Mouse (Mus musculus) fibroblast of lung, adult 2 months (primary cell): ENCODE results near the gene 1700012P22Rik.

Source experiments
- DNase-seq: peaks from one replicate; pipeline ENCODE4 v3.0.0-alpha.2; 2011; ENCODE audit warnings: low read depth

Gene 1700012P22Rik

DNA sequence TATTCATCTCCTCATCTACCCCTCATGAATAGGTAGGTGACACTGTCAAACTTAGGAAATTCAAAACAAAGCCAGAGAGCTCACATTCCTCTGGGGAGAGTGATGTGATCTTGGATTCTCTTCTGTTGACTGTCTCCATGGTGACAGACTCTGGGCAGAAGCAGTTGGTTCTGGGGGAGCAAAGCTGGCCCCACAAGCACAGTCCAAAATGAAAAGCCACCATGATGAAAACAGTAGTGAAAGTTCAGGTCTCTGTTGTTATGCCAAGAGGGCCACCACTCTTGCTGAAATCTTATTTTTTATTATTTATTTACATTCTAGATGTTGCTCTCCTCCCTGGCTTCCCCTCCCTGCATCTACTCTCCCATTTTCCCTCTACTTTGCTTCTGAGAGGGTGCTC is at the start of gene 1700012P22Rik:
TSS of gene 1700012P22Rik (minus strand) at position 101 of the 400 bp plus-strand sequence.
- no peak for DNase-seq

DNA sequence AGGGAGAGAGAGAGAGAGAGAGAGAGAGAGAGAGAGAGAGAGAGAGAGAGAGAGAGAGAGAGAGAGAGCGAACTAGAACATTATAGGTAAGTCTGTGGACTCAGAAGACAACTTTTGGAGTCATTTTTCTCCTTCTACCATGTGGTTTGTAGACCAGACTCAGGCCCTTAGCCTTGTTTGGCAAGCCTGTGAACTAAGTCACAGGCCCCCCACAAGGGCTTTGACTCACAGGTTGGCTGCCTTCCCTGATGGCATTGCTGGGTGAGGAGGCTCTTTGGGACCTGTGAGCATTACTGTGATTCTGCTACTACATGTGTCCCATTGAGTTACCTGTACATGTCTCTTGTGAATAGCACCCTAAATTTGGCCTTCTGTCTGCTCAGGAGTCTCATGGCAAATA is 29.5 kb upstream of the 1700012P22Rik start:
- DNase-seq, result no peak

- no peak for DNase-seq
These were observed 26.6 kb upstream of the 1700012P22Rik start for GRCm38 (mm10) chr4:144465206-144465605.

DNA sequence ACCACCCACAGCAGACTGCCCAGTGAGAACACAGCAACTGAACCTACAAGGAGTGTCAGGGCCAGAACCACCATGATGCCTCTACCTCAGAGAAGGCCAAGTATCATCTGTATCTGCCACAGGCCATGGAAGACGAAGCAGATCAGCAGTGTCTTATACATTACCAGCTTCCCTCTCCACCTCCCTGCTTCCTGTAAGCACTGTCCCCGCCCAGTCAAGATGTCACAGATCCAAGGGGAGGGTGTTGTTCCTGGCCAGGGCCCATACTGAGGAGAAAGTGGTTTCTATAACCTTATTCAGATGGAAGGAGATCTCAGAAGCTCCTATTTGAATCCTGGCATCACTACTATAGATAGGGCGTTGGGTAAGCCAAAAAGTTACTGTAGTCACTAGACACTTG is 25.1 kb upstream of the 1700012P22Rik start, which contains the start of gene Aadacl3:
TSS of gene Aadacl3 (minus strand) at position 101 of the 400 bp plus-strand sequence.
- no peak for DNase-seq

GRCm38 (mm10) chr4:144453217-144453616 is 14.6 kb upstream of the 1700012P22Rik start, which contains the start of gene Gm9944:
Gene Gm9944, minus strand, starts transcription at chr4:144453317.
- DNase-seq, result no peak

DNA sequence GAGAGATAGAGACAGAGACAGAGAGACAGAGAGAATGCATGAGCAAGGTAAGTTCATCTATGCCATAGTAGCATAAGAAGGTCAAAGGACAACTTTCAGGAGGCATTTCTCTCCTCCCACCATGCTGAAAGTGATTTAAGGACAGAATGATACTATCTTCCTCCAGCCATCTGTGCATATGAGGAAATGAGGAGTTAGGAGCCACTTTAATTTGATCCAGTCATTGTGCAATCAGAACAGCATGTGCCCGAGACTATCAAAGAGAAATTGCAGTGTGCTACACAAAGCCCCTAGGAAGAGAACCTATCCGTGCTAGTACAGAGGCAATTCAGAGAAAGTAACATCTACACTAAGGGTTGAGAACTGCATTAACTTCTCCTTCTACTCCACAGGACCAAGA is 10.0 kb upstream of the 1700012P22Rik start:
- no peak for DNase-seq

GRCm38 (mm10) chr4:144441582-144441981 is 3.0 kb upstream of the 1700012P22Rik start:
- no peak for DNase-seq

GRCm38 (mm10) chr4:144441095-144441494 is 2.5 kb upstream of the 1700012P22Rik start:
- no peak for DNase-seq

- DNase-seq, result no peak
These were observed 5.4 kb downstream of the 1700012P22Rik start for GRCm38 (mm10) chr4:144433216-144433615.

GRCm38 (mm10) chr4:144430723-144431122 is 7.8 kb downstream of the 1700012P22Rik start:
- DNase-seq, result no peak

GRCm38 (mm10) chr4:144428868-144429267 is 9.7 kb downstream of the 1700012P22Rik start:
- DNase-seq, result no peak

GRCm38 (mm10) chr4:144424590-144424989 is 14.0 kb downstream of the 1700012P22Rik start:
- DNase-seq, result no peak

DNA sequence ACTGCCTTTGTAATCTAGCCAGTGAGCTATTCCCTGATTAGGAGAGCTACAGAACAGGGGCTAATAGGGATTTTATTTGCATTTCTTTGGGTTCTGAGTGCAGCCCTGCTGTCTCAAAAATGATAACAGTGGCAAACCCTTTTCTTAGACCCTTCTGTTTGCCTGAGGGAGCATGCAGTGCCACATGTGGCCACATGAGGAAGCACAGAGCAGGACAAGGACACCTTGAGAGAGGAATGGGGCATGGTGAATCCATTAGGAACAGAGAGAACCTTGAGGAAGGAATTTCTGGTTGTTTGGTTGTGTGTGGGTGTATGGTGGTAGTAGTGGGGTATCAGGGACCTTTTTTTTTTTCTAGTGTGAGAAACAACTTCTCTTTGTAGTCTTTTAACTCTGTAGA is 17.9 kb downstream of the 1700012P22Rik start:
- no peak for DNase-seq

DNA sequence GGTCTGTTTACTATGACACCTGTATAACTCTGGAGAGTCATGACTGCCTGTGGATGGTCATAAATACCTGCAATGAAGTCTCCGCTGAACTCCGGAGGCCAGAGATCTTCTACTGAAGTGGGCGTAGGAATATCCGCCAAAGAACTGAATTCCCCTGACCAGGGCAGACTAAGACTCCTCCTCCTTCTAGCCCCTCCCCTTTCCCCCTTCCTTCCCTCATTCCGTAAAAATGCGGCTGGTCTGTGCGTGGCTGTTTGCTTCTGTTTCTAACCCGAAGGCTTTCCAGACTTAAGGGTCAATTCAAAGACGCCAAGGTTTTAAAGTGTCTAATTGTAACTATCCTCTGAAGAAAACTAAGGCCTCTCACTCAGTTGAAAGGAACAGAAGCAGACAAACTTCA is 30.3 kb downstream of the 1700012P22Rik start, which contains the start of gene Pramef12:
TSS of gene Pramef12 (minus strand) at position 175 of the 400 bp plus-strand sequence.
- DNase-seq, result no peak

- no peak for DNase-seq
These were observed 32.3 kb downstream of the 1700012P22Rik start for GRCm38 (mm10) chr4:144406261-144406660.

DNA sequence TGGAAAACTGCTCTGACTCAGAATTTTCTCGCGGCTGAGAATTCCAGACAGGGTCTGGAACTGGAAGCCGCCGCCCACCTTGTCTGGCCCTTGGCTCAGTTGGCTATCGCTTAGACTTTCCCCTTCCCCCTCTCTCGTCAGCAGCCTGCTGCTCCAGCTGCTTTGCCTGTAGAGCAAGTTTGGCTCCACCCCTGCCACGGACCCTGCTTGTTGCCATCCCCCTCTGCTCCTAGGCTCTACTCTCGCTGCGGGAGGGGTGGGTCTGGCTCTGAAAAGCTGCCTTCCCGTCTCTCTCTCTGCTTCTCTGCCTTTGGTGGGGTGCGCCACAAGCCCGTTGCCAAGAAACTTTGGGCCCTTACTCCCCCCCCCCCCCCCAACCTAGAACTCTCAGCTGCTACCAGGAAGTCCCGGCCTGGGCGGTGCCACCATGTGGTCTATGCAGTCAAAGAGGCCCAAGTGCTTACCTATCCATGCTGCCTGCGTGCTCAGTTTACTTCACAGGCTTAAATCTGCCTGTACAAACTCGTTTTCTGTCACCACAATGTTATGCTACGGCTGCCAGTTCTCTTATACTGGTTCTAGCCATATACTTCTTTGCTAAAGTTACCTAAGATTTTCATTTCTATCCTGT is 34.0 kb downstream of the 1700012P22Rik start:
- DNase-seq, result no peak

DNA sequence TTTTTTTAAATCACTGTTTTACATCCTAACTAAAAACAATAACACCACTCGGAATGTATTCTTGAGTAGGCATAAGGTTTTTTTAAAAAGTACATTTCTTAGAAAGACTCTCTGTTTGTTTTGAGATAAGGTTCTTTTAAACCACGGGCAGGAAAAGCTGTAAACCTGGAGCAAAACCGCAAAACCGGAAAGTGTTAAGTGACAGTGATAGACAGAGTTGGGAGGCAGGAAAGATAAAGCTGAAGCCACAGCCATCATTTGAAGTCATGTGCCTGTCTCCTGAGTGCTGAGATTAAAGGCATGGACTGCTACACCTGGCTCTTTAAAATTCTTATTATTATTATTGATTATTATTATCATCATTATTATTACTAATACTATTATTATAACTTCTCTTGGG is 35.9 kb downstream of the 1700012P22Rik start:
- no peak for DNase-seq

DNA sequence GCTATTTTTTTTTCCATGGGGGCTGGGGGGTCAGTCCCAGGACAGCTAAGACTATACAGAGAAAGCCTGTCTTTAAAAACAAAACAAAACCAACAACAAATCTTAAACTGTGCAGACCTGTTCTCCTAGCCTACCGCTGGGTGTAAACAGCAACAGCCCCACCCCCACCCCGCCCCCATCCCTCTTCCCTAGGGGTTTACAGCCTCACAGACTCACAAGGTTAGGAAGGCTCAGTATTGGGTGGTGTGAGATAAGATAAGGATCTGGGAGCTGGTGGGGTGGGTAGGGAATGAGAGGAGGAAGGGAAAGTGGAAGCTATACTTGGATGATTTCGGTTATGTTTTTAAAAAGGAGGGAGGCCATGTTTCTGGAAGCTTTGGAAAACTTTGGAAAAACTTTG is 42.3 kb downstream of the 1700012P22Rik start:
- DNase-seq, result no peak

DNA sequence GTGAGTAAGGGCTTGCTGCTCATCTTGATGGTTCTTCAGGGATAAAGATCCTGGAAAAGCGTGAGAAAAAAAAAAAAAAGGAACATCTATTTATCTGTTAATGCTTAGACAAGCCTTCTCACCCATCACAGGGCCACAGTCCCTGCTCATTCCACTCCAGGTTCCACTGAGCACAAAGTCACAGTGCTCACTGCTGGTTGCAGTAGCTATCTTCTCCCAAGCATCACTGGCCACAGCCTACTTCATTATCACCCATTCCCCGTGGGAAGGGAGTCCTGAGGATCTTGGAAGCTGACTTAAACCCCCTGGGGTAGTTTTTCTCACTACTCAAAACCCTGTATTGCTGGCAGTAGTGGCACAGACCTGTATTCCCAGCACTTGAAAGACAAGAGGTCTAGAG is 60.7 kb downstream of the 1700012P22Rik start, which contains the start of gene Pramef20:
TSS of gene Pramef20 (minus strand) at position 23 of the 400 bp plus-strand sequence.
- no peak for DNase-seq
